Mouse (Mus musculus): ENCODE measurements at regions not wholly inside any gene's neighbourhood (a gene's known extent, or its start where the extent isn't known, plus 50 kb on each side); places are given as distances from the start of the nearest gene placed in this dataset.
A peak's percentile ranks its signal among the peaks of the same experiment; 100 is the strongest.

DNA sequence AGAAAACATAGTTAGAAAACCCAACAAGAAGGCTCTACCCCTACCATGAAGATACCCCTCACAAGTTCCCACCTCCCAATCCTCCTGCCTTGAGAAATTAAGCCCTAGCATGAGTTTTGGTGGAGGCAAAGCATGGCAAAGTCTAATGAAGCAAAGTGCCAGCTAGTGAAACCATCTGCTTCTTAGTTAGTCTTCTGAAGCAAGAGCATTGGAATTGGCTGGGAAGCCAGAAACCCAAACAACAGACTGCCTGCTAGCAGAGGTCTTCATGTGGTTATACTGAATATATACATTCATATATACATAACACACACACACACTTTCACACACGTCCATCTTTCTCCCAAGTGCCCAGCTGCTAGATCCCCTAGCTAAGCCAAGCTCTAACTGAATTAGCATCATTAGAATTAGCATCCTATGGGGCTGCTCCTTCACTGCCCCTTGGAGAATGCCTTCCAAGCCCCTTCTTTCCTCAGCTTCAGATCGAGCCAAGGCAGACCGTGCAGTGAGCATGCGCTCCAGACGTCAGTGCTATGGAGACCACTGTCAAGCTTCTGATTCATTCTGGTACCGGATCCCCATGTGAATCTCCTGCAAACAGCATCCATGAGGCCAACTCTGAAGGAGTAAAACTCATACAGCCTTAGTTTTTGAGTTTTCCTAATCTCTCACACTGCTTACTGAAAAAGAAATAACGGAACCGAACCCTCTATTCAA is 252.2 kb downstream of the Map2k4 start:
- no peak overlapping the region for H3K4me3 ChIP-seq (ENCODE audit: low read depth, low read length)
- H3K27me3 ChIP-seq (replicated peaks; ENCODE audit: control insufficient read depth, insufficient read depth, low read length) = no peaks in the 10 kb centered on the region
- H3K4me1 ChIP-seq (ENCODE audit: control insufficient read depth, insufficient read depth, low read length) = no peaks in the 10 kb centered on the region
- DNase-seq (ENCODE audit: low spot score) (no peak), ATAC-seq (ENCODE audit: low read depth) (no peak)
- H3K27ac ChIP-seq (replicated peaks; ENCODE audit: low read depth, low read length) = no peak overlapping the region
- H3K9me3 ChIP-seq (ENCODE audit: control insufficient read depth, low read length) = no peaks in the 10 kb centered on the region
- H3K9ac ChIP-seq (ENCODE audit: low read depth, low read length) = no peak overlapping the region
- no peak overlapping the region for H3K4me2 ChIP-seq (ENCODE audit: low read depth, low read length)
- 86% methylated on average over 8 of the region's 8 CpGs for WGBS
- no peaks in the 10 kb centered on the region for H3K36me3 ChIP-seq (ENCODE audit: control insufficient read depth, insufficient read depth, low read length)

DNA sequence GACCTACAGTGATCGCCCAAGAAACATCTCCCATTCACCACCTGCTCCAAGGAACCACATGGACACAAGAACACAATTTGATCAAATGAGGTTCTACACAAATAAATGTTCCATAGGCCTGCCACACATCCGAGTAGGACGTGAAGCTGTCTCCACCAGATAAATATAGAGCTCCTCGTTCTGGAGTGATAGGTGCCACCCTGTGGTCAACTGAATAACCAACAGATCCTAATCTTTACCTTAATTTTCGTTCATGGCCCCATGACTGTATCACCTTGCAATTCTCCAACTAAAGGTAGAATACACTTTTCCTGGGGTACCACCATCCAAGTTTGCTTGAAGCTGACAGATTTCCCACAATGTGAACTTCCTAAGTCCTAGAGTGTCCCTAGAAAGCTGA is 257.4 kb downstream of the Map2k4 start:
- Histone ChIP-seq H3K4me1 (ENCODE audit: control insufficient read depth, insufficient read depth, low read length) (no peaks in the 10 kb centered on the region), H3K27ac (replicated peaks; ENCODE audit: low read depth, low read length) (no peak overlapping the region), H3K9ac (ENCODE audit: low read depth, low read length) (no peak overlapping the region), H3K27me3 (replicated peaks; ENCODE audit: control insufficient read depth, insufficient read depth, low read length) (no peaks in the 10 kb centered on the region), H3K4me3 (ENCODE audit: low read depth, low read length) (no peak overlapping the region), H3K36me3 (ENCODE audit: control insufficient read depth, insufficient read depth, low read length) (no peaks in the 10 kb centered on the region), H3K9me3 (ENCODE audit: control insufficient read depth, low read length) (no peaks in the 10 kb centered on the region), H3K4me2 (ENCODE audit: low read depth, low read length) (no peak overlapping the region)
- ATAC-seq (ENCODE audit: low read depth) = no peak
- WGBS = 73% methylated on average over 5 of the region's 5 CpGs
- no peak for DNase-seq (ENCODE audit: low spot score)

DNA sequence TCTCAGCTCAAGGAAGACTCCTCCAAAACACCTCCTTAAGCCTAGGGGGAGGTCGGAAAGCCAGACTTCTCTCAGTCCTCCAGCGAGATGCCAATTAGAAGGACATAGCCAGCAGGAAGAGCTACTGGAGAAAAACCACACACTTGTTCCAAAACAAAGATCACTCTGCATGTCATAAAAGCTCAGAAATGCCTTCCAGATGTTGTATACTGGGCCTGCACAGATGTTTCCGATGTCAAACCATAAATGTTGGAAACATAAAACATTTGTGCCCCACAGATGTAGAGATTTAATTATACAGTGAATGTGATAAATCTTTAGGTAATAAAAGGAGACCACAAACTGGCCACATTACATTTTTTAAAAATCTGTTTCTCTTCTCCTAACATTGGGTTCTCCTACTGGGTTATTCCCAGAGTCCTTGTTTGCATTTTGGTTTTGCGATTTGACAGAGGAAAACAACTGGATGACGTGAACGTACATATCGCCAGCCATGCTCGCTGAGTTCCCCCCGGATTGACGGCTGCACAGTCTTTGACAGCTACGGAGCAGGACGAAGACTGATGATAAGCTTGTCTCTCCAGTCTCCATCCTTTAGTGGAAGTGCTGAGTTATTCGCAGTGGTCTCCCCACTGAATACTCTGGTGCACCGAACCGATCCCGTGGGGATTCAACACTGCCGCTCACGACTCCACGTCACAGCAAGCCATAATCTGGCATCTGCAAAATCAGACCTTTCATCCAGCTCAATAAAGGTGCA is 235.5 kb upstream of the Myocd start:
- ATAC-seq (ENCODE audit: low read depth) (peak; percentile 37; the same call in 1 of the 2 replicates), DNase-seq (ENCODE audit: low spot score) (peak; percentile 80)
- no peak overlapping the region for H3K9ac ChIP-seq (ENCODE audit: low read depth, low read length)
- H3K27ac ChIP-seq (replicated peaks; ENCODE audit: low read depth, low read length) = no peak overlapping the region
- 0 out of 2 replicates have a peak overlapping the region, but pooled peaks have one; percentile 15 for H3K4me2 ChIP-seq (ENCODE audit: low read depth, low read length)
- H3K36me3 ChIP-seq (ENCODE audit: control insufficient read depth, insufficient read depth, low read length) = no peaks in the 10 kb centered on the region
- H3K27me3 ChIP-seq (replicated peaks; ENCODE audit: control insufficient read depth, insufficient read depth, low read length) = peaks cover 11% of the 10 kb centered on the region
- H3K4me3 ChIP-seq (ENCODE audit: low read depth, low read length) = no peak overlapping the region
- WGBS = 55% methylated on average over 19 of the region's 19 CpGs
- 0 out of 2 replicates have a peak, but pooled peaks cover 9% of the 10 kb centered on the region for H3K4me1 ChIP-seq (ENCODE audit: control insufficient read depth, insufficient read depth, low read length)
- H3K9me3 ChIP-seq (ENCODE audit: control insufficient read depth, low read length) = no peaks in the 10 kb centered on the region

DNA sequence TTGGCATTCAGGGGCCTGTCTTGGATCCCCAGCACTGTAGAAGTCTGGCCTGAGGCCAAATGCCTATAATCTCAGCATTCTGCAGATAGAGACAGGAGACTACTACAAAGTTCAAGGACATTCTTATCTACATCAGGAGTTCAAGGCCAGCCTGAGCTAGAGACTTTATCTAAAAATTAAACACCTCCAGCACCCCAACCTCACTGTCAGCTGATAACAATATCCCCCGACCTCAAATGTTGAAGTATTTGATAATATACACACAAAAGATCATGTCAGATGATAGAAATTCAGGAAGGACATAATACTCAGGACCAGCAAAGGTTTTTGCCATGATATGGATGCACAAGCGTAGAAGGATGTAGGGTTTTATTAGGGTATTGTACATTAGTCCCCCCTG is 228.2 kb upstream of the Myocd start:
- Histone ChIP-seq H3K9me3 (ENCODE audit: control insufficient read depth, low read length) (no peaks in the 10 kb centered on the region), H3K4me1 (ENCODE audit: control insufficient read depth, insufficient read depth, low read length) (no peaks in the 10 kb centered on the region), H3K27me3 (replicated peaks; ENCODE audit: control insufficient read depth, insufficient read depth, low read length) (0 out of 2 replicates have a peak, but pooled peaks cover 13% of the 10 kb centered on the region), H3K36me3 (ENCODE audit: control insufficient read depth, insufficient read depth, low read length) (no peaks in the 10 kb centered on the region), H3K4me3 (ENCODE audit: low read depth, low read length) (no peak overlapping the region), H3K4me2 (ENCODE audit: low read depth, low read length) (no peak overlapping the region), H3K9ac (ENCODE audit: low read depth, low read length) (no peak overlapping the region), H3K27ac (replicated peaks; ENCODE audit: low read depth, low read length) (no peak overlapping the region)
- 70% methylated on average over 2 of the region's 2 CpGs for WGBS
- ATAC-seq (ENCODE audit: low read depth) (no peak), DNase-seq (ENCODE audit: low spot score) (no peak)

DNA sequence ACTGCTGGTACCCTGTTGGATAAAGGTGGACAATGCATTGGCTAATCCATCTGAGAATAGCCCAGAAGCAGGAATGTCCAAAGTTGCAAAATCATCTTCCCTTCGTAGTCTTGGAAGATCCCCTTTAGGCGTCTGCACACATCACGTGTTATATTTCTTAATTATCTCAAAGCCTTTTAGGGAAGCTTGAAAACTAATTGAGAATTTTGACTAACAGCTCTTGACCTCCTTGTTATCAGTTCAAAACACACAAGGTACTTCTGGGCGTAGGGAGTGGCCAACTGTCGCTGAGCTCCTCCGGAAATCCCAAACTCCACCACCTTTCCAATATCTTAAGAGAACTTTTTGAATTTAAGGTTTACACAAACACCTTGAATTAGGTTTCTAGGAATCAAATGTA is 227.6 kb upstream of the Myocd start:
- Histone ChIP-seq H3K9me3 (ENCODE audit: control insufficient read depth, low read length) (no peaks in the 10 kb centered on the region), H3K27me3 (replicated peaks; ENCODE audit: control insufficient read depth, insufficient read depth, low read length) (0 out of 2 replicates have a peak, but pooled peaks cover 13% of the 10 kb centered on the region), H3K9ac (ENCODE audit: low read depth, low read length) (no peak overlapping the region), H3K4me1 (ENCODE audit: control insufficient read depth, insufficient read depth, low read length) (no peaks in the 10 kb centered on the region), H3K36me3 (ENCODE audit: control insufficient read depth, insufficient read depth, low read length) (no peaks in the 10 kb centered on the region), H3K4me3 (ENCODE audit: low read depth, low read length) (no peak overlapping the region), H3K4me2 (ENCODE audit: low read depth, low read length) (no peak overlapping the region), H3K27ac (replicated peaks; ENCODE audit: low read depth, low read length) (no peak overlapping the region)
- ATAC-seq (ENCODE audit: low read depth) (no peak), DNase-seq (ENCODE audit: low spot score) (no peak)
- WGBS = 91% methylated on average over 6 of the region's 6 CpGs

- Histone ChIP-seq H3K4me3 (ENCODE audit: low read depth, low read length) (no peak overlapping the region), H3K4me1 (ENCODE audit: control insufficient read depth, insufficient read depth, low read length) (no peaks in the 10 kb centered on the region), H3K27me3 (replicated peaks; ENCODE audit: control insufficient read depth, insufficient read depth, low read length) (0 out of 2 replicates have a peak, but pooled peaks cover 9% of the 10 kb centered on the region), H3K9ac (ENCODE audit: low read depth, low read length) (no peak overlapping the region), H3K27ac (replicated peaks; ENCODE audit: low read depth, low read length) (no peak overlapping the region), H3K36me3 (ENCODE audit: control insufficient read depth, insufficient read depth, low read length) (no peaks in the 10 kb centered on the region), H3K9me3 (ENCODE audit: control insufficient read depth, low read length) (no peaks in the 10 kb centered on the region), H3K4me2 (ENCODE audit: low read depth, low read length) (peak overlapping the region; percentile 10; the same call in 1 of the 2 replicates)
- 10% methylated on average over 11 of the region's 11 CpGs for WGBS
- ATAC-seq (ENCODE audit: low read depth) (no peak), DNase-seq (ENCODE audit: low spot score) (peak; percentile 65)
These were observed 225.2 kb upstream of the Myocd start for GRCm38 (mm10) chr11:65495034-65495433.

DNA sequence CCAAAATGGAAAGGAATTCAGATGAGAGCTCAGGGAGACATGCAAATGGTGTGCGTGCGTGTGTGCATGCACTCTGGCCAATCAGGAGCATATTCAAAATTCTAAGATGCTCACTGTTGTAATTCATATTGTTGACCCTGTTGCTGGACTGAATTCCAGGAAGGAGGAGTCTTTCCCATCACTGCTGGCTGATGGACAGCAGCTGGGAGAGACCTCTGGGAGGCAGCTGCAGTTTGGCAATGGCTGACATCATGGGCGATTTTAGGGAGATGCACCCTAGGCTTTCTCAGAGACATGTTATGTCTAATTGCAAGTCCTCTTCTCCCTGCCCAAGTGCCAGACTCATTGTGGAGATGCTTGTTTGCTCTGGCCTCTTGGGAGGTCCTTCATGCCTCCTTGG is 220.6 kb upstream of the Myocd start:
- Histone ChIP-seq H3K27ac (replicated peaks; ENCODE audit: low read depth, low read length) (no peak overlapping the region), H3K4me3 (ENCODE audit: low read depth, low read length) (no peak overlapping the region), H3K36me3 (ENCODE audit: control insufficient read depth, insufficient read depth, low read length) (no peaks in the 10 kb centered on the region), H3K4me2 (ENCODE audit: low read depth, low read length) (no peak overlapping the region), H3K9me3 (ENCODE audit: control insufficient read depth, low read length) (no peaks in the 10 kb centered on the region), H3K4me1 (ENCODE audit: control insufficient read depth, insufficient read depth, low read length) (no peaks in the 10 kb centered on the region; the same call in 1 of the 2 replicates), H3K9ac (ENCODE audit: low read depth, low read length) (no peak overlapping the region), H3K27me3 (replicated peaks; ENCODE audit: control insufficient read depth, insufficient read depth, low read length) (0 out of 2 replicates have a peak, but pooled peaks cover 11% of the 10 kb centered on the region)
- no peak for ATAC-seq (ENCODE audit: low read depth)
- DNase-seq (ENCODE audit: low spot score) = no peak
- 84% methylated on average over 3 of the region's 3 CpGs for WGBS

GRCm38 (mm10) chr11:65475821-65476540 is 206.2 kb upstream of the Myocd start:
- DNase-seq (ENCODE audit: low spot score) (peak; percentile 60), ATAC-seq (ENCODE audit: low read depth) (peak; percentile 26; the same call in 1 of the 2 replicates)
- H3K9ac ChIP-seq (ENCODE audit: low read depth, low read length) = no peak overlapping the region
- WGBS = 56% methylated on average over 18 of the region's 18 CpGs
- no peaks in the 10 kb centered on the region for H3K36me3 ChIP-seq (ENCODE audit: control insufficient read depth, insufficient read depth, low read length)
- no peak overlapping the region for H3K4me2 ChIP-seq (ENCODE audit: low read depth, low read length)
- no peak overlapping the region for H3K27ac ChIP-seq (replicated peaks; ENCODE audit: low read depth, low read length)
- peaks cover 3% of the 10 kb centered on the region; the same call in 1 of the 2 replicates for H3K4me1 ChIP-seq (ENCODE audit: control insufficient read depth, insufficient read depth, low read length)
- no peak overlapping the region for H3K4me3 ChIP-seq (ENCODE audit: low read depth, low read length)
- no peaks in the 10 kb centered on the region for H3K9me3 ChIP-seq (ENCODE audit: control insufficient read depth, low read length)
- H3K27me3 ChIP-seq (replicated peaks; ENCODE audit: control insufficient read depth, insufficient read depth, low read length) = peaks cover 3% of the 10 kb centered on the region; the same call in 1 of the 2 replicates

Data from embryonic facial prominence, embryonic 14.5 days (tissue).